Mouse (Mus musculus): ENCODE data around the gene Gal3st3. TPM values are rescaled to one million over a fixed set of nuclear protein-coding genes. Genes with fewer than 3 reads are reported as not detected.

The Gal3st3 gene
- total RNA-seq (2021): under 1 TPM; 0.13 to 0.29 TPM
- long read RNA-seq, experiment 1, partial matches to known transcripts: 0 of 1 reads
- long read RNA-seq, experiment 1, other reads (novel, unspliced or antisense): 0 of 1 reads
- long read RNA-seq, experiment 2: 0 reads

DNA sequence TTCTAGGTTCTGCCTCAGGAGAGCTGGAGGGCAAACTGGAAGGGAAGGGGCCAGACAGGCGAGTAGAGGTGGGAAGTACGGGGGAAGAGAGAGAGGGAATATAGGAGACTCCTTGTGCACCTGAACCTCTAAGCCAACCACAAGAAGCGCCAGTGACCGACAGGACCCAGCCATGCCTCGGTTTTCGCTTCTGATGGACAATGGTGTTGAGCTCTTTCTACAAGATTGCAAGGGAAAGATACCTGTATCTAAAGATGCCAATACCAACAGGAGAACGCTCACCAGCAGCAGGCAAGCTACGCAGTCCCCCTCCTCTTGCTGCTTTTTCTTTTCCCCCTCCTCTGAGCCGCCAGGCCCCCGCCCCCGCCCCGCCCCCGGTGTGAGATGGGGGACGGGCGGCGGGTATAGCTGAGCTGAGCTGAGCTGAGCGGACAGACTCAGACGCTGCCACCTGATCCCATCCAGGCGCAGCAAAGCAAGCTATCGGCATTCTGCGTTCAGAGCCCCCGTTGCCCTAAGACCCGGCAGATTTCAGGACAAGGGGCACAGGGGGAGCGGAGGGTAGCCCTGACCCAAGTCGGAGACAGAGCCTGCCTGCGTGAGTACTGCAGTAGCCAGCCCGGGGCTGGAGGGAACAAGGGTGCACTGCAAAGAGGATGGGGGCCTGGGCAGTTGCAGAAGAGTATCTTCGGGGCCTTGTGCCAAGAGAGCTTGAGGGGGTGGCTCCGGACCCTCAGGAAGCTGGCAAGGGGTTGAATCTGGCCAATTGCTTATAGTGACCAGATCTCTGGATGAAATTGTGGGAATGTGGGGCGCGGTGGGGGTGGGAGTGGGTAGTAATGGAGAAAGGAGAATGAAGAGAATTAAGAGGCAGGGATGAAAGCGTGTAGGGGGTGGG, at the start of gene Gal3st3:
TSS of gene Gal3st3 (plus strand) at position 429 of the 898 bp plus-strand sequence.
- DNase-seq (ENCODE audit: low spot score in 2 of 2): no peak

DNA sequence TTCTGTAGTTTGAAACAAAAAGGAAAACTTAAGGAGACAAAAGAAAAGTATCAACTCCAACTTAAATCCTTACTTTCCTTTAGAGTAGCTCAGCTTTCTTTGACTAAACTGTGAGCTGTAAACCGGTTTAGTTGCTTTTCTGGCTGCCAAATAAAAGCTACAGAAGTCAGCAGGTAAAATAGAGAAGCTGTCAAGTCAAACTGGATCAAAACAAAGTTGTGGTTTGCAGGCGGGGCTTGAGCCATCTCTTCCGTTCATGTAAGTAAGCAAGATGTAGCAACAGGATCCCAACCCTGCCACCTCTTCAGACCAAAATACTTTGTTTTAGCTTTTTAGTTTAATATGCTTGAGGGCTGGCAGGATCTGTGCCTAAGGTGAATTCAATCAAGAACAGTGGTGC, 41.0 kb upstream of the Gal3st3 start:
- no peak for DNase-seq (ENCODE audit: low spot score in 2 of 2)

- no peak for DNase-seq (ENCODE audit: low spot score in 2 of 2)
These were observed 31.1 kb upstream of the Gal3st3 start for GRCm38 (mm10) chr19:5267015-5267414.

- DNase-seq (ENCODE audit: low spot score in 2 of 2): no peak
These were observed 30.1 kb upstream of the Gal3st3 start for GRCm38 (mm10) chr19:5268017-5268416.

DNA sequence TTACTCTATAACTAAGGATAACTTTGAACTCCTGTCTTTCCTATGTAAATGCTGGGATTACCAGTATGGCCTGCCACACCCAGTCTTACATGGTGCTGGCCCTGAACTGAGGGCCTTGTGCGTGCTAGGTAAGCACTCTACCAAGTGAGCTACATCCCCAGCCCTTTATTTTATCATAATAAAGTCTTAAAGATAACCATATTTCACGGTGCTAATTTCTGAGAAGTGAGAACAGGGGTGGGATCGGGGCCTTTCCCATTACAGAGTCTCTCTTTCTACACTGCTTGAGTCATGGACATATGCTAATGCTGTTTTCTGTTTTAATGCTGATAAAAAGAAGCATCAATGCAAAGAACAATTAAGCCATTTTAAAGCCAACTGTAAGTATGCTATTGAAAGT, 29.3 kb upstream of the Gal3st3 start:
- no peak for DNase-seq (ENCODE audit: low spot score in 2 of 2)

DNA sequence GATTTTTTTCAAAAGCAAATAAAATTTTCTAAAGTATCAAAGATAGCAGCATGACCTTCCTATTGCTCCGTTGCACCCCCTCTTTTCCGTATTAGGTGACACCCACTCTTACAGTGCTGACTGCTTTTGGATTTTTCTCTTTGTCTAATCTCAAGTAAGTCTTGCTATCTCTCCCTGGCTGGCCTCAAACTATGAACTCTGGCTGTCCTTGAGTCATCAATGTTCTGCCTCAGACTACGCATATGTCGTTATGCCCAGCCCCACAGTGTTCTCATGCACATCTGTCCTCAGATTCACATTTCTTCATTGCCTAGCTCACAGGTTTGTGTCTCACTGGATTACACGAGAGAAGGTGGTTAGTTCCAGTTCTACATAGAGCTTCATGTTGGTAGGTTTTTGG, 28.7 kb upstream of the Gal3st3 start:
- DNase-seq (ENCODE audit: low spot score in 2 of 2): no peak

GRCm38 (mm10) chr19:5271430-5271829, 26.7 kb upstream of the Gal3st3 start:
- DNase-seq (ENCODE audit: low spot score in 2 of 2): no peak

DNA sequence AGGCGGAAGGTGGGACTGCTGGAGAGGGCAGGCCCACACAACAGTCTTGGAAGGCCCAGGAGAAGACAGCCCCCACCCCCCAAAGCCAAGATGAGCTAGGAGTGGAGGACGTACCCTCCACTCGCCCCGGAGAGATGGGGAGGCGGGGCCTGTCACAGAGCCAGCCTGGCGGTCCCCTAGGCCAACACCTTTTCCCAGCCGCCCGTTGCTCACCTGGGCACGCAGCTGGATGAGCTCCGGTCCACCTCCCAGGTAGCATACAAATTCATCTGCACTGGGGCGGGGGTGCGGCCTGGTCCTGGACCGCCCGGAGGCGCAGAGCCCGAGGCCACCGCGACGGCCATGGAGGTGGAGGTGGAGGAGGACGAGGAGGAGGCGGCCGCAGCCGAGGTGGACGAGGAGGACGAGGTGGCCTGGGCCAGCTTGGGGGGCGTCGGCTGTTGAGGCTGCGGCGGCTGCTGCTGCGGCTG, 25.8 kb upstream of the Gal3st3 start:
- DNase-seq (ENCODE audit: low spot score in 2 of 2): peak; percentile 44 to 48

- peak; percentile 86 to 89 for DNase-seq (ENCODE audit: low spot score in 2 of 2)
These were observed 25.1 kb upstream of the Gal3st3 start, which contains the start of gene Pacs1 for GRCm38 (mm10) chr19:5272801-5273733. TSS of gene Pacs1 (minus strand) at chr19:5273119.

GRCm38 (mm10) chr19:5273916-5274315, 24.2 kb upstream of the Gal3st3 start:
- no peak for DNase-seq (ENCODE audit: low spot score in 2 of 2)

DNA sequence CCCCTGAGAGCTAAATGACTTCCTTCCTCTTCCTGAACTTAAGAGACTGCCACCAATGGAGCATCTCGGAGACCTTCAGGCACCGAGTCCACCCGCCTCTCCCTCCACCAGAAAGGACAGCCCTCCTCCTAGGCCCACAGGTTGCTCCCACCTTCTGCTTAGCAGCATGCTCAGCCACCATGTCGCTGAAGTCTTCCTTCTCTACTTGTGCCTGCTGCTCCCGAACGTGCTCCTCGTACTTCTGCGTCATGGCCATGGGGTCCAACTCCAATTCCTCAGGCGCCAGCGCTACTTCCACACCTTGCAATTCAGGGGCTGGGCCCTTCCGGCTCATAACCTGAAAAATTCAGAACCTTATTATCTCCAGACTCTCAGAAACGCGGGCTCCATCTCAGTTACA, 23.5 kb upstream of the Gal3st3 start:
- DNase-seq (ENCODE audit: low spot score in 2 of 2): no peak

- DNase-seq (ENCODE audit: low spot score in 2 of 2): no peak
These were observed 22.4 kb upstream of the Gal3st3 start for GRCm38 (mm10) chr19:5275736-5276135.

- DNase-seq (ENCODE audit: low spot score in 2 of 2): no peak
These were observed 21.6 kb upstream of the Gal3st3 start for GRCm38 (mm10) chr19:5276531-5276930.

GRCm38 (mm10) chr19:5277140-5277539, 21.0 kb upstream of the Gal3st3 start:
- DNase-seq (ENCODE audit: low spot score in 2 of 2): no peak

DNA sequence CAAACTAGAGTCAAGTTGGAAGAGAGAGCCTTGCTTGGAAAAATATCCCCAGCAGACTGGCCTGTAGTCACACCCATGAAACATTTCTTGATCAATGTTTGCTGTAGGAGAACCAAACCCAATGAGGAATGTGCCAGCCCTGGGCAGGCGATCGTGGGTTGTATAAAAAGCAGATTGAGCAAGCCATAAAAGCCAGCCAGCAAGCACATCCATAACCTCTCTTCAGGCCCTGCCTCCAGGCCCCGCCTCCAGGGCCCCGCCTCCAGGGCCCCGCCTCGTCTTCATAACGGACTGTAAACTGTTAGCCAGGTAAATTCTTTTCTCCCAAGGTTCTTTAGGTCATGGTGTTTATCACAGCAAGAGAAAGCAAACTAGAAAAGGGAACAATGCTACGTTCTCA, 19.8 kb upstream of the Gal3st3 start:
- DNase-seq (ENCODE audit: low spot score in 2 of 2): no peak

GRCm38 (mm10) chr19:5294972-5295735, 3.0 kb upstream of the Gal3st3 start, which contains the start of gene Sf3b2:
TSS of gene Sf3b2 (minus strand) at chr19:5295455.
- peak; percentile 93 to 94 for DNase-seq (ENCODE audit: low spot score in 2 of 2)

GRCm38 (mm10) chr19:5295736-5296075, 2.4 kb upstream of the Gal3st3 start:
- peak in 1 of 2 experiments; percentile 42 for DNase-seq (ENCODE audit: low spot score in 2 of 2)

DNA sequence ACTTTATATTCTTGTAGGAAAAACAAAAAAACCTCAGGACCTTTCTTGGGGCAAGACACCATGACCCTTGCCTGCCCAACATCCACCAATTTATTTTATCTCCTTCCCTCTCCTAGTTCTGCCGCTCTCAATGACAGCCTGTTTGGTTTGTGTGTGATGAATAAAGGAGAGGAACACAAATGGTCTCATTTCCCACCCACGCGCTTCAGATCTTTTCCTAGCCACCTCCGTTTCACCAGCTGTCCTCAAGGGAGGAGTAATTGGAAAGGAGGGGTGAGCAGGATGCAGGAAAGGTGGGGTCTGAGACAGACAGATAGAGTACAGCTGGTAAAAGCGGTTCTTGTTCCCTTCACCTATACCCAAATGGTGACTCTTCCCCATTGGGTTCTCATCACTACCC, 1.5 kb upstream of the Gal3st3 start:
- DNase-seq (ENCODE audit: low spot score in 2 of 2): no peak

GRCm38 (mm10) chr19:5300588-5300987, 2.5 kb downstream of the Gal3st3 start:
- DNase-seq (ENCODE audit: low spot score in 2 of 2): no peak

DNA sequence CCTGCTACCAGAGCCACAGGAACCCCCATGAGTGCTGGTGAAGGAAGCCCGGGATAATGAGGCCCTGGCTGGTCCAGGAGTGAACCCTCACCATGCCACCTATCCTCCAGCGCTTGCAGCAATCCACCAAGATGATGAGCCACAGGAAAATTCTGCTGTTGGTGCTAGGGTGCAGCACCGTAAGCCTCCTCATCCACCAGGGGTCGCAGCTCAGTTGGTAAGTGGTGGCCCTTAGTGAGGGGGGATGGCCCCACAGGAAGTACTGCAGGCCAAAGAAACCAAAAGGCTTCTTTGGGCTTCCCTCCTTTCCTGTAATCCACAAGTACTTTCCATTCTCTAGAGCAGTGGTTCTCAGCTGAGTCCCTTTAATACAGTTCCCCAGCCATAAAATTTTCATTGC, 4.3 kb downstream of the Gal3st3 start:
- no peak for DNase-seq (ENCODE audit: low spot score in 2 of 2)

GRCm38 (mm10) chr19:5306279-5306678, 8.1 kb downstream of the Gal3st3 start:
- no peak for DNase-seq (ENCODE audit: low spot score in 2 of 2)

All from adrenal gland, adult 18-20 months (tissue).